12 mouse cellular contexts compared by ENCODE assay signal in the genomic region with DNA sequence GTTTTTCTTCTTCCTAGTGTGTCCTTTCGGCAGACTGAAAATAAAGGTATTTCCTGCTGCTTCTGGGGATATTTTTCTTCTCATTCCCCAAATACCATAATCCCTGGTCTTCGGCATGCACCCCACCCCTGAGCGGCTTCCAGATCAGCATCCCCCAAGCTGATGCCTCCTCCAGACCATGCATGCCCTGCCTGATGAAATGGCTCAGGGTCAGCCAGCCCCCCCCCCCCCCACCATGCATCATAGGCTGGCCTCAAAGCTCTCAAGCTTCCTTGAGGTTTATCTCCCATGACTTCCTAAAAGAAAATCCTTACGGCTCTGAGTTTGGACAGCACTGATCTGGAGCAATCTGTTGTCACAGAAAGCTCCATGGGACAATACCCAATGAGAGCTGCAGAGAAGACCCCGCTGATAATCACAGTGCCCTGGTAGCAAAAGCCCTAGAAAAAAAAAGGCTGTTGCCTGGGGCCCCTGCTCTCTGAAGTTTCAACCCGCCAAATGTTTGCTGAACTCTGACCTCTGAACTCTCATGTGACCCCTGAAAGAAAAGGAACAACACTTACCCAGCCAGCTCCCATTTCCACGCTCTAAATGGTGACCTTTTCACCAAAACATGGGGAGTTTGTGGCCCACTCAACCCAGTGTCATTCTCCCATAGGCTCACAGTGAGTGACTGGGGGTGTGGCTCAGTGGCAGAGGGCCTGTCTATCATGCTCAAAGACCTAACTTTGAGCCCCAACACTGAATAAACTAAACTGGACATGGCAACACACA. TPM values are rescaled to one million over a fixed set of nuclear protein-coding genes. Genes with fewer than 3 reads are reported as not detected.
DNase-seq lines count a peak whose midpoint lies in the region; ATAC-seq and TF ChIP-seq lines count a peak whose summit lies in the region.
"Had no signal": no experiment of that assay in that cellular context is flagged by ENCODE, and none has a peak within 500 bp of the region (broad histone marks: within the 10 kb centered on the region; RNA-seq: fewer than 3 reads in every experiment).

No protein-coding gene starts in this region.

- TF ChIP-seq CTCF in gastrocnemius, adult 2 months (IDR thresholded peaks at IDR 0.05): no peak
- no peak for TF ChIP-seq CTCF in lung, postnatal 0 days (IDR thresholded peaks at IDR 0.05)

- peak overlapping the region; percentile 60; the same call in 1 of the 2 replicates for H3K27ac ChIP-seq in heart, embryonic 12.5 days (ENCODE audit: poor library complexity, severe bottlenecking)
- 0 out of 2 replicates have a peak overlapping the region, but pooled peaks have one; percentile 8 for H3K27ac ChIP-seq in brown adipose tissue, adult 24 weeks (replicated peaks; ENCODE audit: low read depth, low read length)
- H3K27ac ChIP-seq in forebrain, embryonic 13.5 days: 0 out of 2 replicates have a peak overlapping the region, but pooled peaks have one; percentile 31
- H3K27ac ChIP-seq in midbrain, embryonic 15.5 days: peak overlapping the region; percentile 48
- H3K27ac ChIP-seq in gastrocnemius, adult 2 months: no peak overlapping the region
- H3K27ac ChIP-seq in lung, postnatal 0 days (ENCODE audit: low read length): no peak overlapping the region
- H3K27ac ChIP-seq: limb, embryonic 15.5 days had no signal

- WGBS in heart, embryonic 12.5 days: 44% methylated on average over 7 of the region's 7 CpGs
- WGBS in forebrain, embryonic 13.5 days: 38% methylated on average over 7 of the region's 7 CpGs
- 10% methylated on average over 7 of the region's 7 CpGs for WGBS in midbrain, embryonic 15.5 days
- WGBS in lung, postnatal 0 days: 48% methylated on average over 7 of the region's 7 CpGs

- no peak overlapping the region for H3K4me3 ChIP-seq in heart, embryonic 12.5 days
- no peak overlapping the region for H3K4me3 ChIP-seq in brown adipose tissue, adult 24 weeks (ENCODE audit: insufficient read depth, low read depth, low read length)
- H3K4me3 ChIP-seq in forebrain, embryonic 13.5 days: no peak overlapping the region
- no peak overlapping the region for H3K4me3 ChIP-seq in midbrain, embryonic 15.5 days
- H3K4me3 ChIP-seq in gastrocnemius, adult 2 months: no peak overlapping the region
- H3K4me3 ChIP-seq in lung, postnatal 0 days (ENCODE audit: low read depth, low read length): no peak overlapping the region
- H3K4me3 ChIP-seq: limb, embryonic 15.5 days had no signal

- H3K9ac ChIP-seq in heart, embryonic 12.5 days: no peak overlapping the region
- H3K9ac ChIP-seq in forebrain, embryonic 13.5 days: no peak overlapping the region
- no peak overlapping the region for H3K9ac ChIP-seq in midbrain, embryonic 15.5 days
- H3K9ac ChIP-seq in lung, postnatal 0 days (replicated peaks; ENCODE audit: low read depth): no peak overlapping the region
- H3K9ac ChIP-seq: limb, embryonic 15.5 days had no signal

- H3K9me3 ChIP-seq in heart, embryonic 12.5 days (replicated peaks): peaks cover 5% of the 10 kb centered on the region; the same call in 1 of the 2 replicates
- H3K9me3 ChIP-seq in forebrain, embryonic 13.5 days (replicated peaks): peaks cover 3% of the 10 kb centered on the region; the same call in 1 of the 2 replicates
- H3K9me3 ChIP-seq in midbrain, embryonic 15.5 days: no peaks in the 10 kb centered on the region
- H3K9me3 ChIP-seq in lung, postnatal 0 days (ENCODE audit: low read length): no peaks in the 10 kb centered on the region
- H3K9me3 ChIP-seq: limb, embryonic 15.5 days had no signal

- no peak for DNase-seq in heart, adult 9 months (ENCODE audit: low spot score in 2 of 2)
- no peak for DNase-seq in cerebellum, postnatal 10 days
- no peak for DNase-seq in gastrocnemius, adult 2 months
- no peak for DNase-seq in lung, postnatal 0 days (ENCODE audit: low spot score)
- DNase-seq: heart, adult 18-20 months; kidney, adult 11 months; lung, postnatal 14 days had no signal

- intact Hi-C loops in gastrocnemius, adult 2 months (cut with DNase I): no loop called here

- peaks cover 21% of the 10 kb centered on the region for H3K36me3 ChIP-seq in heart, embryonic 12.5 days
- peaks cover 16% of the 10 kb centered on the region for H3K36me3 ChIP-seq in forebrain, embryonic 13.5 days (ENCODE audit: poor library complexity, severe bottlenecking)
- H3K36me3 ChIP-seq in midbrain, embryonic 15.5 days (replicated peaks): no peaks in the 10 kb centered on the region
- H3K36me3 ChIP-seq in lung, postnatal 0 days (ENCODE audit: insufficient read depth, low read length): no peaks in the 10 kb centered on the region

- TF ChIP-seq EP300 in lung, postnatal 0 days (IDR thresholded peaks at IDR 0.05): no peak

- peaks cover 65% of the 10 kb centered on the region for H3K4me1 ChIP-seq in heart, embryonic 12.5 days (replicated peaks)
- peaks cover 14% of the 10 kb centered on the region for H3K4me1 ChIP-seq in brown adipose tissue, adult 24 weeks (ENCODE audit: control insufficient read depth, insufficient read depth, insufficient read length, low read length)
- H3K4me1 ChIP-seq in forebrain, embryonic 13.5 days: peaks cover 67% of the 10 kb centered on the region
- H3K4me1 ChIP-seq in midbrain, embryonic 15.5 days: peaks cover 61% of the 10 kb centered on the region
- H3K4me1 ChIP-seq in lung, postnatal 0 days (ENCODE audit: insufficient read depth, low read depth, low read length): no peaks in the 10 kb centered on the region

- no peaks in the 10 kb centered on the region for H3K27me3 ChIP-seq in heart, embryonic 12.5 days (replicated peaks)
- H3K27me3 ChIP-seq in forebrain, embryonic 13.5 days: no peaks in the 10 kb centered on the region
- H3K27me3 ChIP-seq in midbrain, embryonic 15.5 days (replicated peaks): no peaks in the 10 kb centered on the region
- no peaks in the 10 kb centered on the region for H3K27me3 ChIP-seq in lung, postnatal 0 days (replicated peaks; ENCODE audit: insufficient read depth, low read length)
- H3K27me3 ChIP-seq: limb, embryonic 15.5 days had no signal

- no peak for ATAC-seq in heart, embryonic 12.5 days (ENCODE audit: insufficient number of reproducible peaks, low FRiP score)
- ATAC-seq in forebrain, embryonic 13.5 days: no peak; the same call in 1 of the 2 replicates
- ATAC-seq in midbrain, embryonic 15.5 days (replicated peaks): no peak
- no peak for ATAC-seq in lung, postnatal 0 days

- H3K4me2 ChIP-seq in heart, embryonic 12.5 days: no peak overlapping the region
- H3K4me2 ChIP-seq in forebrain, embryonic 13.5 days: no peak overlapping the region
- no peak overlapping the region for H3K4me2 ChIP-seq in midbrain, embryonic 15.5 days
- no peak overlapping the region for H3K4me2 ChIP-seq in lung, postnatal 0 days (replicated peaks; ENCODE audit: low read depth, low read length)
- H3K4me2 ChIP-seq: limb, embryonic 15.5 days had no signal

RNA-seq across cellular contexts. Expression of gene Tspan18, which starts 43.8 kb away (rescaled TPM):
- polyA plus RNA-seq in heart, embryonic 12.5 days (2016; fragmentation: Nextera tagmentation; extraction: Ambion mirVana): 58.5 and 63.8 TPM in 2 replicates
- 136 and 163 TPM in 2 replicates for polyA plus RNA-seq in brown adipose tissue, adult 24 weeks (2012; ENCODE audit: insufficient read depth, insufficient read length, missing spikeins)
- polyA plus RNA-seq in forebrain, embryonic 13.5 days (2015; fragmentation: Nextera tagmentation; extraction: Ambion mirVana): 22.2 and 26.5 TPM in 2 replicates
- polyA plus RNA-seq in midbrain, embryonic 15.5 days (2015; fragmentation: Nextera tagmentation; extraction: Ambion mirVana): 20.1 and 22.6 TPM in 2 replicates
- total RNA-seq in gastrocnemius, adult 2 months (2021): 1 to 10 TPM; 1.5 to 2.4 TPM
- polyA plus RNA-seq in lung, postnatal 0 days (2015; fragmentation: Nextera tagmentation; extraction: Ambion mirVana): 36.4 and 39.9 TPM in 2 replicates

Comparison
In these comparisons a context has a peak if more than half of its experiments do, and no peak if none do; other contexts are left out.
1. H3K27ac ChIP-seq: peak in heart, embryonic 12.5 days (single experiment), brown adipose tissue, adult 24 weeks (single experiment), forebrain, embryonic 13.5 days (single experiment) and midbrain, embryonic 15.5 days (single experiment); none in gastrocnemius, adult 2 months (single experiment) and lung, postnatal 0 days (single experiment).